Mouse (Mus musculus): ENCODE measurements around the gene Pign. TPM values are rescaled to one million over a fixed set of nuclear protein-coding genes. Genes with fewer than 3 reads are reported as not detected.

Gene Pign
- total and polyA plus RNA-seq, 3 experiments = 27.1 to 59.0 (median 36.1) TPM

DNA sequence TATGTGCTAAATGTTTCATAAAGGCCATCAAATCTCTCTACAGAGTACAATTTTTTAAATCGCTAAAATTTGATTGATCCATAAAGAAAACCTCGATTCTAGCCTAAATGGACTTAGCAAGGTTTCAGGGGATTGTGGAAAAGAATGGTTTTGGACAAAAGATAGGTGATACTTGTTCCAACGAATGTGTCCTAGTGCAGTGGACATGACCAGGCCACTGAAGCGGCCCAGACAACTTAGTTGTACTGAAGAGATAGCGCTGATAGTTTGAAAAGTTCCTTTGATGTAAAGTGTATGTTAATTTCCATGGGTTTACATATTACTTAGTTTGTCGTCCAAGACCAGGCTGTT is 682 bp downstream of the Pign start (continued):
- TF ChIP-seq MAFK (IDR thresholded peaks at IDR 0.05; ENCODE audit: borderline replicate concordance, low read depth, low read length) (0 out of 2 replicates have a peak, but pooled peaks have one; percentile 8), MXI1 (IDR thresholded peaks at IDR 0.05; ENCODE audit: low read depth, low read length) (no peak), BHLHE40 (IDR thresholded peaks at IDR 0.05; ENCODE audit: borderline replicate concordance, low read depth, low read length) (no peak), CTCF (IDR thresholded peaks at IDR 0.05 in 2 of 3, conservative IDR thresholded peaks at IDR 0.05 in 1 of 3; ENCODE audit: control insufficient read depth in 1 of 3, insufficient read depth in 1 of 3, low read depth in 2 of 3, low read length in 3 of 3, poor library complexity in 1 of 3, severe bottlenecking in 1 of 3) (no peak), RCOR1 (IDR thresholded peaks at IDR 0.05; ENCODE audit: low read depth, low read length) (no peak), MAZ (IDR thresholded peaks at IDR 0.05; ENCODE audit: low read depth, low read length) (no peak), ZNF384 (IDR thresholded peaks at IDR 0.05; ENCODE audit: low read depth, low read length) (no peak), CHD1 (IDR thresholded peaks at IDR 0.05; ENCODE audit: low read depth, low read length) (peak; percentile 82; the same call in 1 of the 2 replicates), SMC3 (IDR thresholded peaks at IDR 0.05; ENCODE audit: low read depth, low read length) (no peak)

DNA sequence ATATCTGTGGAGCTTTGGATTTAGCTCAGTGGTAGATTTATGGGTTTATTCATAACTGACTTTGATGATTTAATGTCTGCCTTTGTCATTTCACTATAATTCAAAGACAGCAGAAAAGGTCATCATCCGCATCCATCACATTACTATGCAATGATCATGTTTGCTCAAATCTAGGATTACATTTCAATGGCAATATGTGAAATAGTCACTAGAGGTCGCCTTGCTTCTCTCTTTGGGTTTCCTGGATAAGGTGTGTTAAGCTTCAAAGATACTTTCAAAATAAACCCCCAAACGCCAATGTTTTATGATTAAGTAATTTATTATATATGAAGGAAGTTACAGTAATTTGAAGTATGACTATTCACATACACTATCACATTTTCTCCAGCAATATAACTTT is 3.5 kb downstream of the Pign start:
- H3K27me3 ChIP-seq (ENCODE audit: control insufficient read depth in 1 of 2, insufficient read depth in 2 of 2, low read length in 2 of 2) = no peaks in the 10 kb centered on the region
- H3K4me3 ChIP-seq (ENCODE audit: control insufficient read depth in 1 of 2, insufficient read depth in 1 of 2, low read depth in 2 of 2, low read length in 2 of 2) = peak overlapping the region in 1 of 2 experiments; percentile 32; a peak in 1 of 4 replicates
- no peak overlapping the region for H3K27ac ChIP-seq (ENCODE audit: control insufficient read depth, low read depth, low read length)
- H3K36me3 ChIP-seq (ENCODE audit: control insufficient read depth in 1 of 2, insufficient read depth in 2 of 2, low read length in 2 of 2) = peaks cover 6 to 24% of the 10 kb centered on the region in 2 experiments
- DNase-seq (ENCODE audit: low read depth, low spot score) = peak; percentile 85
- no peaks in the 10 kb centered on the region for H3K9me3 ChIP-seq (replicated peaks; ENCODE audit: insufficient read depth, low read length)
- H3K9ac ChIP-seq (ENCODE audit: control insufficient read depth, low read depth, low read length, poor library complexity, severe bottlenecking) = no peak overlapping the region
- TF ChIP-seq RAD21 (IDR thresholded peaks at IDR 0.05; ENCODE audit: low read depth, low read length) (peak; percentile 85), MYC (IDR thresholded peaks at IDR 0.05; ENCODE audit: low read depth, low read length) (0 out of 2 replicates have a peak, but pooled peaks have one; percentile 19), ZC3H11A (IDR thresholded peaks at IDR 0.05; ENCODE audit: low read depth, low read length) (peak; percentile 67), POLR2AphosphoS5 (IDR thresholded peaks at IDR 0.05; ENCODE audit: borderline replicate concordance, low read depth, low read length) (no peak), HCFC1 (IDR thresholded peaks at IDR 0.05; ENCODE audit: low read depth, low read length) (no peak), SIN3A (IDR thresholded peaks at IDR 0.05; ENCODE audit: low read length) (0 out of 2 replicates have a peak, but pooled peaks have one; percentile 54), MEF2A (IDR thresholded peaks at IDR 0.05; ENCODE audit: extremely low read depth, insufficient replicate concordance, low read depth, low read length, poor library complexity, severe bottlenecking) (no peak), CHD1 (IDR thresholded peaks at IDR 0.05; ENCODE audit: low read depth, low read length) (no peak), EP300 (IDR thresholded peaks at IDR 0.05; ENCODE audit: low read depth in 1 of 2, low read length in 2 of 2) (no peak; a peak in 1 of 4 replicates), CTCF (IDR thresholded peaks at IDR 0.05 in 2 of 3, conservative IDR thresholded peaks at IDR 0.05 in 1 of 3; ENCODE audit: control insufficient read depth in 1 of 3, insufficient read depth in 1 of 3, low read depth in 2 of 3, low read length in 3 of 3, poor library complexity in 1 of 3, severe bottlenecking in 1 of 3) (peak in 2 of 3 experiments; percentile 74 to 91; a peak in 4 of 6 replicates), MAZ (IDR thresholded peaks at IDR 0.05; ENCODE audit: low read depth, low read length) (no peak), GATA1 (IDR thresholded peaks at IDR 0.05; ENCODE audit: low read depth, low read length) (0 out of 2 replicates have a peak, but pooled peaks have one; percentile 41), SMC3 (IDR thresholded peaks at IDR 0.05; ENCODE audit: low read depth, low read length) (peak; percentile 81), ZKSCAN1 (IDR thresholded peaks at IDR 0.05; ENCODE audit: low read depth, low read length) (no peak)
- peaks cover 20% of the 10 kb centered on the region for H3K79me2 ChIP-seq (ENCODE audit: control insufficient read depth, insufficient read depth, low read length, poor library complexity)
- peaks cover 0 to 7% of the 10 kb centered on the region in 2 experiments; a peak in 2 of 4 replicates for H3K4me1 ChIP-seq (ENCODE audit: control insufficient read depth in 1 of 2, insufficient read depth in 2 of 2, low read length in 2 of 2)
